Mouse (Mus musculus): Measurements from ENCODE around the gene Rbm20.

The Rbm20 gene

GRCm38 (mm10) chr19:53717364-53717763, 40.3 kb downstream of the Rbm20 start:
- no peak for DNase-seq (ENCODE audit: low spot score)

DNA sequence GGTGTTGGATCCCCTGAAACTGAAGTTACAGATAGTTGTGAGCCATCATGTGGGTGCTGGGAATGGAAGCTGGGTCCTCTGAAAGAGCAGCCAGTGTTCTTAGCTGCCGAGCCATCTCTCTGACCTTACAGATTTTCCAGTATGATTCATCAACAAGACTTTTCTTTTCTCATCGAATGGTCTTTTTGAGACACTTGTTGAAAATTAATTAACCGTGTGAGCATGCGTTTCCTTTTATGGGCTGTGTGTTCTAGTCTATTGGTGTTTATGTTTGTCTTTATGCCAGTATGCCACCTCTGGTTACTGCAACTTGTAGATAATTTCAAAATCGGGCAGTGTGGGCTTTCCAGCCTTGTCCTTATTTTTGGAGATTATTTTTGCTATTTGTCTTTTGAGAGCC, 45.1 kb downstream of the Rbm20 start:
- DNase-seq (ENCODE audit: low spot score): no peak

DNA sequence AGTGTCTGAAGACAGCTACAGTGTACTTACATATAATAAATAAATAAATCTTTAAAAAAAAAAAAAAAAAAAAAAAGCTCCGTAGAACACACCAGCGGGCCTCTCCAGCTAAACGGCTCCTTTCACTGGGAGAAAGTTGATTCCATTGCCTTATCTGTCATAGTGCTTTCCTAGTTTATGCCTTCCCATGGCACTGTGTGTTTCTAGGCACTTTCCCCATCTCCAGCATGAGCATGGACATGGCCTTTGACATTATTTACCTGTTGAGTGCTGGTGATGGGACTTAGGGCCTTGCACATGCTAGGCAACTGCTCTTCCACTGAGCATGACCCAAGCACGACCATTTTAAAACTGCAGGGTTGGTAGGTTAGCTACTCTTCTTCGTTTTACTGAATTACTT, 46.9 kb downstream of the Rbm20 start:
- DNase-seq (ENCODE audit: low spot score): no peak

DNA sequence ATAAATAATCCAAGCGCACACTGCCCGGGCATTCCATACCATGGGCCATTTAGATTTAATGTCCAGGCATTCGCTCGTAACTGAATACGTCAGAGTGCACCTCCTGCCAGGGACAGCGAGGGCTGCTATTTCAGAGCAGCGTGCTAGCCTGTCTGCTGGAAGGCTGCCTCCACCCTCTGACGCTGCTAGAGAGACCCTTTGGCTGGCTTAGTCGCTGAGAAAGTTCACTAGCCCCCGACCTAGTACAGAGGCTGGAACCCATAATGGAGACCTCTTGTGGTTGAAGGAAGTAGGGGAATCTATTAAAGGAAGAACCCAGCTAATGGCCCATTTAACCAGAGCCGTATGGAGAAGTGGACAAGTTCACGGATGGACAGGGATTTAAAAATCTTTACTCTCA, 49.2 kb downstream of the Rbm20 start:
- DNase-seq (ENCODE audit: low spot score): no peak

DNA sequence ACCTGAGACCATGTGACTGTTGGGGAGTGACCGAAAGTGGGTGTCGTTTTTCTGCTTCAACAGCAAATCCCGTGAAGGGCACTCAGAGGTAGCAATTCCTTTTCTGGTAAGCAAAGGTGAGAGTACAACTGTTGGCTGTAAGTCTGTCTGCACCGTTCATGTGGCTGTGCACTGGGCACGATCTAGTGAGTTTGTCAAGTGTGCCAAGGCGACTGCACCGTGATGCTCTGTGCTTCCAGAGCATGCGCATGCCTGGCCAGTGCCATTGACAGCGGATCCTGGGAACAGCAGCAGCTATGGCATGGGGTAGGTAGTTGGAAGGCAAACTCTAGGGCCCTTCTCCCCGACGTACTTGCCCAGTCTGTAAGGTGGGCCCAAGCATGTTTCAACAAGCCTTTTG, 49.6 kb downstream of the Rbm20 start:
- DNase-seq (ENCODE audit: low spot score): no peak

DNA sequence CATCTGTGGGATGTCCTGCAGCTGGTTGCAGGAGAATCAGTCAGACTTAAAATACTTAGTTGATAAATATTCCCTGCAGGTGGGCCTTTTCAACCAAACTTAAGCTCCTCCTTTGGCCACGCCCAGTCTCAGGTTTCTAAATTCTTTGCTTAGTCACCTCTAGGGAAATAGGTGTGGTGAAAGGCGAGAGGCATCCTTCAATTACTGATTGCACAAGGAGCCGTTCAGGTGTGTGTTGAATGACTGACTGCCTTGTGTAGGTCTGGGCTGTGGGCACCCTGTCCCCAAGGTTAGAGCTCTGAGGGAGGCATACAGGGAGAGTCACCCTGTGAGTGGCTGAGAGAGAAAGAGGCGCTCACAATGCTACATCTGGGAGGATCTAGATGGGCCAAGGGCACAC, 50.2 kb downstream of the Rbm20 start:
- no peak for DNase-seq (ENCODE audit: low spot score)

DNA sequence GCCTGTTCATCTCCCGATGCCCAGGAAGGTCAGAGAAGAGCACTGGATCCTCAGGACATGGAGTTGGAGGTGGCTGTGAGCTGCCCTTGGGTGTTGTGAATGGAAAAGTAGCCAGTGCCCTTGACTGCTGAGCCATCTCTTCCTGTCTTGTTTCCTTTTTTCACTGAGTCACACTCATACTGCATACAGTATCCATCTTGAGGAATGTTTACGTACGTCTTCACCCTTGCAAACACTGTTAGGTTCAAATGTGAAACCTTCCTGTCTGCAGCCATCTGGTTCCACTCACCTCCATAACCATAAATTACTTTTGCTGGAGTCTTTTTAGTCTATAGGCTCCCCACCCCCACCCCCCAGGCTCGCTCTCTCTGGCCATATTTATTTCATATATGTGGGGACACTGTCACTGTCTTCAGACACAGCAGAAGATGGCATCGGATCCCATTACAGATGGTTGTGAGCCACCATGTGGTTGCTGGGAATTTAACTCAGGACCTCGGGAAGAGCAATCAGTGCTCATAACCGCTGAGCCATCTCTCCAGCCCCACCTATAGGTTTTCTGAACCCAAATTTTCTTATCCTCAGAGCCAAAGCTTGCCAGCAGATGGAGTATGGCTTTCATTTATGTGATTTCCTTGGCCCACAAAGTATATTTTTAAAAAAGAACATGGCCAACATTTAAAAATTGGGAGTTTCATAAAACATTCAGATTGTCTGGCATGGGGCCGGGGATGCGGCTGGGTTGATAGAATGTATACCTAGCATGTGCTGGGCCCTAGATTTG, 51.0 kb downstream of the Rbm20 start:
- DNase-seq (ENCODE audit: low spot score): no peak

DNA sequence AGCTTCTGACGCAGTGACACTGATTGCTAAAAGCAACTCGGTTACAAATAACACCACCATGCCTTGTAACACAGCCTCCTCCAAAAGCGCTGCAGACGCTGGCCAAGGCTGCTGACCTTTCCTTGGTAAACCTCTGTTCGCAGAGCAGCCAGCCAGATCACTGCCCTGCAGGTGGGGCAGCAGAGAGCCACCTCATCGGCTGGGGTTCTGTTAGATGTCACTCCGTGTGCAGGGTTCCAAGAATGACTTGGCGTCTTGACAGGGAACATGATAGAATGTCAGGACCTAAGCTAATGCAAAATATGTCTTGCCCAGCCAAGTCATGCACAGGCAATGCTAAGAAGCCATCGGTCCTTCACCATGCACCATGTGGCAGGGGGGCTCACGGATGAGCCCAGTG, 52.8 kb downstream of the Rbm20 start:
- DNase-seq (ENCODE audit: low spot score): no peak

DNA sequence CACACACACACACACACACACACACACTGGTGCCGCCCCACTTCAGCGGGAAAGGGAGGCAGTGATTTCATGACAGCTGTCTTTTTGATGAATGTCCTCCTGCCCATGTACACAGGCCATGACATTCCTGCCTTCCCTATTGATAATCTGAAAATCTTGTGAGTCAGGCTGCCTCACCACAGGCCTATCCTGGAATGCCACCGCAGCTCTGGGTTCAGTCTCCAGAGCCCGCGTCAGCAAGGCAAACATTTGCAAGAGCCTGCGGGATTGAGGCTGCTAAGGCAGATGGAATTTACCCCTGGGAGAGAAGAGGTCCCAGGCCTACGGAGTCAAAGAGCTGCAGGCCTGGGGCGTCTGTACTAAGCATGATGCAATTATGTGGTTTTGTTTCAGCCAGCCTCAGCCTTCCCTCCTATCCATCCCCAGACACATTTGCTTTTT, 54.7 kb downstream of the Rbm20 start:
- DNase-seq (ENCODE audit: low spot score): no peak

DNA sequence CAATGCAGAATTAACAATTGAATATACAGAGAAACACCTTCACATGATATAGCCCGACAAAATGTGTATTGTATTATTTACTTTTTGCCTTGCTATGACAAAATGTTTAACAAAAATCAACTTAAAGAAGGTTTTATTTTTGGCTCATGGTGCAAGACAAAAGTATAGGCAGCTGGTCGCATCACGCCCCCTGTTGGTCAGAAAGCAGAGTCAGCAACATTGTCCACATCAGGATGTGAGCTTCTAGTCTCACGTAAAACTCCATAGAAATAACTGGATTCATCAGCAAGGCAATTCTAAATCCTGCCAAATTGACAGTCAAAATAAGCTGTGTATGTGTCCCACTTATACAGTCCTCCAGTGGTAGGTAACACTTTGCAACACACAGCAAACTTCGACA, 57.7 kb downstream of the Rbm20 start:
- no peak for DNase-seq (ENCODE audit: low spot score)

- DNase-seq (ENCODE audit: low spot score): no peak
Observed at GRCm38 (mm10) chr19:53738701-53739131, 61.6 kb downstream of the Rbm20 start.

DNA sequence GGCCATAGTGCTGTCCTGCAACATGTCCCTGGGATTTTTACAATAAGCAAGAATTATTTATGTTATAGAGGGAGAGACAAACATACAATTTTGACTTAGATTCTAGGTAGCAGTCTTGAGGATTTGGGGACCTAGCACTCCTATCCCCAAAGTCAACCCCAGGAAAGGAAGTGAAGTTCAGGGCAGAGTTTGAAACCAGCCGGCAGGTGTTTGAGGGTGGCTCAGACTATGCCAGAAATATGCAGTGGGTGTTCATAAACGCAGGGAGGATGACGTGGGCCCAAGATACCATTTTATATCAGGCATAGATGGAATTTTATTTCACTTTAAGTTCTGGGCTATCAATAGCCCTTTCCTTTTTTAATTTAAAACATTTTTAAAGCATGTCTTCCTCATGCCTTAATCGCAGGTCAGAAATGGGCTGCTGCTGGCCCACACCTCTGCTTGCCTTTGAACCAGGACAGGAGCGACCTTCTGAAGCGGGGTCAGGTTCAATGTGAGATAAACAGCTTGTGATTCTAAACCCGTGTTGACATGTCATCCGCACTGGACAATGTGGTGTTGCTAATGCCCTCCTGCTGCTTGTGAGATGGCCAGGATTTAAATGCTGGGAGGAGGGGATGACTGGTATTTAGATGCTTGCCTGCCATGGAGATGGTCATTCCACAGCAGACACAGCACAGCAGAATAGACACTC, 62.6 kb downstream of the Rbm20 start:
- no peak for DNase-seq (ENCODE audit: low spot score)

- DNase-seq (ENCODE audit: low spot score): no peak
Observed at GRCm38 (mm10) chr19:53740750-53741380, 63.8 kb downstream of the Rbm20 start.

- DNase-seq (ENCODE audit: low spot score): no peak
Observed at GRCm38 (mm10) chr19:53741902-53742301, 64.8 kb downstream of the Rbm20 start.

DNA sequence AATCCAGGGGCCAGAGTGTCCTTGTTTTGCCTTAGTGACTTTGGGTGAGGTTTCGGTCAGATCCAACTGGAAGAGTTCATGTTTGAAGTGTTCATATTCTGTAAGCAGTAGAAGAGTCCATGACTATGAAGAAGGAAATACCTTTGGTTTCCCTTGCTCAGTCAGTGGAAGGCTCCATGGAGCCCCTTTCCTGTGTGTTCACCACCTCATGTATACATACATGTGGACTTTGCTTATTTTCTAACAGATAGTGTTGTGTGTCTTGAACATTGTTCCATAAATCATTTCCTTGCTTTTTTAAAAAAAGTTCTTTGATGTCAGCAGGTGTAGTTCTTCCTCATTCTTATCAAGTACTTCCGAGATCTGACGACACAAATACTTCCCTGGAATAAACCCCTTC, 68.2 kb downstream of the Rbm20 start:
- DNase-seq (ENCODE audit: low spot score): no peak

GRCm38 (mm10) chr19:53746116-53746515, 69.0 kb downstream of the Rbm20 start:
- DNase-seq (ENCODE audit: low spot score): no peak

GRCm38 (mm10) chr19:53748236-53748775, 71.2 kb downstream of the Rbm20 start:
- no peak for DNase-seq (ENCODE audit: low spot score)

- no peak for DNase-seq (ENCODE audit: low spot score)
Observed at GRCm38 (mm10) chr19:53749326-53749725, 72.2 kb downstream of the Rbm20 start.

GRCm38 (mm10) chr19:53751420-53752185, 74.5 kb downstream of the Rbm20 start:
- no peak for DNase-seq (ENCODE audit: low spot score)

- DNase-seq (ENCODE audit: low spot score): no peak
Observed at GRCm38 (mm10) chr19:53752993-53753392, 75.9 kb downstream of the Rbm20 start.

DNA sequence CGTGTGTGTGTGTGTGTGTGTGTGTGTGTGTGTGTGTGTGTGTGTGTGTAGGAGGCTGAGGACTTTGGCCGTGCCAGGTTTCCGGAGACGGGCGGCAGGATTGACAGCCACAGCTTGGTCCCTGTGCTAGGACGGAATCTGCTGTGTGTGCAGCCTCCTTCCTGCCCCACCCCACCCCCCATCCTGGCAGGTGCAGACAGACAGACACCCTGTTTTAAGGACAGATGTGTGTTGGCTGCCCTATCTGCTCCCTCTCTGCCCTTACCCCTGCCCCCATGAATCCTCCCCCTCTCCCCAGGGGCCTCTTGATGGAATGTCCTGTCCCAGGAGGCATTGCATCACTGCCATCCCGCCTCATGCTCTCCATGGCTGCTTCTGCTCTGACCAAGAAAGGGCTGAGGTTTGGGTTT, 77.3 kb downstream of the Rbm20 start:
- no peak for DNase-seq (ENCODE audit: low spot score)

DNA sequence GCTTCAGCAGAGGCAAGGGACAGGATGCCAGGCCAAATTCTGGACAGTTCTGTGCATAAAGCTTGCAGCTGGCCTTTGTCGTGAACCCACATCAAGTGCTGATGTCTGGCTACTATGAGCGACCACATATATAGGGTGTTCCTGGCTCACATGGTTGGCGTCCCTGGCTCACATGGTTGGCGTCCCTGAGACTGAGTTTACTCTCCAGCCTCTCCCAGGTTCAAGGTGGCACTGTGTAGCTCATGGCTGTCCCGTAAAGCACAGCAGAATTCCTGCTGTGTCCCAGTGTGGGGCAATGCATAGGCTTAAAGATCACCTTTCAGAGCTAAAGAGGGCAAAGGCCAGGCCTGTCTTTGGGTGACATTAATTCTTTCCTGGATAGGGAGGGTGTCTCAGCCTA, 78.2 kb downstream of the Rbm20 start:
- DNase-seq (ENCODE audit: low spot score): no peak
